Mouse (Mus musculus) heart, postnatal 25 days (tissue): ENCODE data around the gene Sf1. TPM values are rescaled to one million over a fixed set of nuclear protein-coding genes. Genes with fewer than 3 reads are reported as not detected.
A peak's percentile ranks its signal among the peaks of the same experiment; 100 is the strongest.

ENCODE experiments used
- DNase-seq: peaks from one replicate; pipeline ENCODE4 v3.0.0; 2022; ENCODE audit warnings: low spot score
- intact Hi-C: fragments of 180-260 bp; cut with DNase I; formaldehyde crosslinking; loops from one replicate; pipeline ENCODE4 v1.15.1; 2025
- total RNA-seq, 2 experiments: library from RNA; stranded (reverse); gene quantifications; 2 replicates each; pipeline ENCODE4 v1.2.3; 2021

The Sf1 gene
- total RNA-seq, 2 experiments from 2014 or later: 76.1 to 88.8 TPM

DNA sequence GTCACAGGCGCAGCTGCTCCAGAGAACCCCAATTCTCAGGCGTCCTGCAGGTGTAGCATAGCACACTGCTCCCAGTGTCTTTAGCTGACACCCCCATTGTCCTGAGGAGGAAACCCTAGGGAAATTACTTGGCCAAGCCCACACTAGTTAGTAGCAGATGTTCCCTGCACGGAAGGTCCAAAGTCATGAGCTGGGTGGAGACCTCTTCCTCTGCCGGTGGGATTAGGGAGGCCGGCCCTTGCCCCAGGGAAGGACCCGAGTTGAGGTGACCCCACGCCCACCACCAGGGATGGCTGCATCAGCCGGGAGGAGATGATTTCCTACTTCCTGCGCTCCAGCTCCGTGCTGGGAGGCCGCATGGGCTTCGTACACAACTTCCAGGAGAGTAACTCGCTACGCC, 49.3 kb downstream of the Sf1 start:
- intact Hi-C loops: no loop called here
- DNase-seq: no peak

DNA sequence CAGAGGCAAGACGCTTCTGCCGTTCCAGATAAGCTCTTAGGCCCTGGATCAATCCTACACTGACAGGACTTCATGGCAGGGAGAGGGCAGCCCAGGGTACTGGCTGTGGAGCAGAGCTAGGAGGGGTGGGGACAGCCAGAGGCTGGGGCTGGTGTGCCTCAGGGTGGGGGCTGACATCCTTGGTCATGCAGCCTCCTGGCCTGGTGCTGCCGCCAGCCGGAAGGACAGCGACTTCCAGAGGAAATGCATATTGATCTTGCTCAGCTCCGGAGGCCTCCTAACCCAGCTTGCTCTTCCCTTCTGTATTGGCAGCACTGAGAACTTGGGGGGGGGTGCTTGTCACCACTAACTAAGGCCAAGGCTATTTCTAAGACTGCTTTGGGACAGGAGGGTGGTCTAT, 52.0 kb downstream of the Sf1 start:
- intact Hi-C loops: no loop called here

DNA sequence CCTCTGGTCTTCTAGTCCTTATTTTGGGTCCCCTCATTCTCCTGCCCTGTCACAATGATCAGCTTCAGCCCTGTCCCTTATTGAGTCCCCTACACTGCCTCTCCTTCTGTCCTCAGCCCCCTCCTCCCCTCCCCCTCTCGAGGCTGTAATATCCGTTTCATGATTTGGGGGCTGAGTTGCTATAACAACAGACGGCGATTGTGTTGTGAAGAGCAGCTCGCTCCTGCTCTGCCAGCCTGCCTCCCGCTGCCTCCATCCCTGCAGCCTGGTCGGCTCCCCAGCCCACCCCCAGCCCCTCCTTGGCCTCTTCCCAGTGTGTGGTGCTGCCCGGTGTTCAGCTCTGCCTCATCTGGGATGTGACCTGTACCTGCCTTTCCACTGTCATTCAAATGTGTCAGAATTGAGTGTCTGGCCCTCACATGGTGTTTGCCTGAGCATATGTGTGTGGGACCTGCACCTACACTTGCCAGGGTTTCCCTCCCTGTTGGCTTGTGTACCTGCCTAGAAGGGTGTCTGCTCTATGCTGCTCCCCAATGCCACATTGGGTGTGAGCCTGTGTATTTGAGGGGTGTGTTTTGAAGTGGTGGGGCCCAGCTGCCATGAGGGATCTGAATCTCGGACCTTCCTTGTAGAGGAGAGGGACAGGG, 52.8 kb downstream of the Sf1 start:
- intact Hi-C loops: no loop called here
- DNase-seq: no peak

More for the DNA sequence above, 52.0 kb downstream of the Sf1 start:
- no peak for DNase-seq

DNA sequence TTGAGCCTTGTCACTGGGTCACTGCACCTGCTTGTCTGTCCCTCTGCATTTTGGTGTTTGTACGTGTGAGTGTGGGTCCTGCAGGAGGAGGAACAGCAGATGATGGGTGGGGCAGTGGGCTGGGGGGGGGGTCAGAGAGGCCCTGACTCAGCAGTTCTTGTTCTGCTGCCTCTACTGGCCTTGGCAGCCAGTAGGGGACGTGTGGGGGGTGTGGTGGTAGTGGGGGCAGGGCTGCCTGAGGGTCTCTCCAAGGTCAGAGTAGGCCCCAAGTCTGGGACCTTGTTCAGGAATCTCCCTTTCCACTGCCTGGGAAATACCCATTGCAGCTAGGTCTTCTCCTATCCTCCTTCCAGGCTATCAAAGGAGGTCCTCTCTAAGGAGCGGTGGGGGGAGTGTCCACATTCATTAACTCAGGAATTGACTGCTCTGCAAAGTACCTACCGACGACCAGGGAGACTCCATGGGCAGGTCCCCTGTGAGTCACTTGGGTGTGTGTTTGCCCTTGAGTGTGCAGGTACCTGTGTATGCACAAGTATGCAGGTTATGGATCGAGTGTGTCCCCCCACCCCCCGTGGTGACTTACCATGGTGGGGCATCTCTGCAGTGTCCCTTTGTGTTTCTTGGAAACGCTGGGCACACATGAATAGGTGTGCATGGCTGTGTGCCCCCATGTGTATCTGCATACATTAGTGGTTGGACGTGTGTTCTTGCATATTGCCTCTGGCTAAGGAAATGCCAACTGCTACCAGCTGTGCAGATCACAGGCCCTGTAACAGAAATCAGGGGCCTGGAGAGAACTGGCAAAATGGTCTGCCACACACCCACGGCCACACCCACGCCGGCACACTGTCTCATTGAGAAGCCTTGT, 53.6 kb downstream of the Sf1 start:
- intact Hi-C loops: no loop called here
- DNase-seq: no peak

DNA sequence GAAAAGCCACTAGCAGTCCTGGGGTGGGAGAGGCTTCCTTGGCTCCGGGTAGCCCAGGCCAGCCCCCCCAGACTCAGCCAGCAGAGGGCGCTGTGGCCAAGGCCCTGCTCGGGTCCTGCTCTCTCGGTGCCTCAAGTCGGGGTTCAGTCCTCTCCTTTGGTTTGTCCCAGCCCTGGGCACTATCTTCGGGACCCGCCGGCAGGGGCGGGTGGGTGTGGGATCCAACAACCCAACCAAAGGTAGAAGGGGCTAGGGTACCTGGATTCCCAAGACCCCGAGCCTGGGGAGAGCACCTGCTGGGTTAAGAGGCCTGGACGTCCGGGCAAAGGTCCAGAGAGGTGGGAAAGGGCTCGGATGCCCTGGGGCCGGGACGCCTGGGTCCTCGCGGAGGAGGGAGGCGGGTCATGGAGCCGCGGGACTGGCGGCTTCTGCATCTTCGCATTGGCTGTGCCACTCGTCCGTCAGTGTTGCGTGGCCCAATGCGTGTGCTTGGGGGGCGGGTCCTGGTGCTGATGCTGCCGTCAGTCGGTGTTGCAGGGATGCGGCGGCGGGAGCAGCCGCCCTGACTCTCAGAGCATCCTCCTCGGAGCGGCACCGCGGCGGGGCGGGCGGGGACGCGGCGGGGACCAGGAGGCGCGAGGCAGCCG, 54.9 kb downstream of the Sf1 start, which contains the start of gene Nrxn2:
Nrxn2 (plus strand) TSS at position 499 of the 647 bp plus-strand sequence.
- intact Hi-C loops: no loop called here

DNA sequence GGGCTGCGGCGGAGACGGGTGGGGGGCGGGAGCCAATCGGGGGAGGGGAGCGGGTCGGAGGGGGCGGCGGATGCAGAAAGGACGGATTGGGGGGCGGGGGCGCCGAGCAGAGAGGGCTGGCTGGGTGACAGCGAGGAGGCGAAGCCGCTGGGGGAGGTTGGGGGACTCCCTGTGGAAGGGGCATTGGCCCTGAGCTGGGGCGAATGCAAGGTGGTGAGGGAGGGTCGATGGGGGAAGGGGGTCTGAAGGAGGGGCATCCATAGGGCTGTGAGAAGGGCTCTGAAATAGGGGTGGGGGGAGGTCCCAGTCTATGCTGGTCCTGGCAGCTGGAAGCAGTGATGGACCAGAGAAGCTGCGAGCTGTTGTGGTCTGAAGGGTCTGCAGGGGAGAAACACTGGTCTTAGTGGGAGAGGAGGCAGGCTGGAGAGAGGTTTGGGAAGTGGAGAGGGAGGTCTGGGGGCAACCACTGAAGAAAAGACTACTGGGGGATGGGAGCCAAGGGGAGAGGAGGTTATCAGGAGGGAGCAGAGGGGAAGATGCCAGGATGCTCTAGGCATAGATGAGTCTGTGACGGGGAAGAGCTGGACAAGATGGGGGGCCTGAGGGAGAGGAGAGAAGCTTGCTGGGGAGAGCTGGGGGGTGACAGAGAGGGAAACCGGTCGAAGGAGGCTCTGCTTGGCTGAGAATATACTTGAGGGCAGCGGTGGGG, 55.6 kb downstream of the Sf1 start:
- no peak for DNase-seq
- intact Hi-C loops: no loop called here

More for the DNA sequence above, 54.9 kb downstream of the Sf1 start, which contains the start of gene Nrxn2:
- DNase-seq: peak; percentile 69

DNA sequence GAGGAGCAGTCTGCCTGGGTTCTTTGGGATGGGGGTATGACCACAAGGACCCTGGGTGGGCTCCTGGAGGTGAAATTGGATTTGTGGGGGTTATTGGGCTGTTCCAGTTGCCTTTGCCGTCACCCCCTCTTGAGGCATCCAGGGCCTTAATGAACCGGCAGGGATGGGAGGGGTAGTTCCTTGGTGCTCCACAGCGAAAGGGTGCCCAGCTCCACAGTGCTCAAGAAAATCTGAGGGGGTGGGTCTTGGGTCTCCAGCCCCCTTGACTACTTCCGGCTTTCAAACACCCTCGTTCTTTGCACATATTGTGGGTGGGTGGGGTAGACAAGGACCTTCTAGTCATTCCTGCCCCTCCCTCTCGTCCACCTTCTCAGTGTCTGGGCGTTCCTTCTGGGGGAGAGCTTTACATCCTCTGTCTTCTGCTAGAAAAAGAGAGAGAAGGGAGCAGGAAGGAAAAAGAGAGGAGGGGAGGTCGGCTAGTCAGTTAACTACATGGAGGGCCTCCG, 56.4 kb downstream of the Sf1 start:
- intact Hi-C loops: loop anchor here (2.0 kb wide), 1 partner anchor 31 kb away; no protein-coding TSS in a partner anchor
- no peak for DNase-seq

DNA sequence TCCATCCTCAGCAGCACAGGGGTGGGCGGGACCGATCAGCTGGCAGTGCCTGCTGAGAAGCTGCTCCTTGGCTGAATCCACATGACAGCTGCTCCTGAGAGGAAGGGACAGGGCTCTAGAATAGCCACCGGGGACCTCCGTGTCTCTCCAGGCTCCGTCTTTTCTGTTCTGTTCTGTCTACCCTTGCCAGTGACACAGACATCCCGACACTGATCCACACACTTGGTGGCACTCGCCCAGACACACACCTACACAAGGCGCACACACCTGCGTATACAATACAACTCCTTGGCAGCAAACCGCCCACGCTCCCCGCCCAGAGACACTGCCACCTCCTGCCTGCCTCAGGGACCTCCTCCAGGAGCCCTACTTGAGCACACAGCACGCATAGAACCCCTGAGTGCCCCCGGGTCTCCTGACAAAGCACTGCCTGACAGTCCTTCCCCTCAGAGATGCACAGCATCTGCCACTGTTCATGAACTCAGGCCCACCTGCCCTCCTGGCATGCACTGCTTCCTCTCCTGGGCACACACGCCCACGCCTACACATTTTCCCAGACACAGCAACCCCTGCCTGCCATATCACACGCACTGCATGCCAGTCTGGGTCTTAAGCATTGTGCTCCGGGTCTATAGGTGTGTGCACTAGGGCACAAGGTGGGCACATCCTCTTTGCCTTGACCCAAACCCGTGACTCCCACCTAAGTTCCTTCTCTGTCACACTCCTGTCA, 57.2 kb downstream of the Sf1 start:
- DNase-seq: no peak
- intact Hi-C loops: loop anchor here (2.0 kb wide), 1 partner anchor 30 kb away; no protein-coding TSS in a partner anchor

DNA sequence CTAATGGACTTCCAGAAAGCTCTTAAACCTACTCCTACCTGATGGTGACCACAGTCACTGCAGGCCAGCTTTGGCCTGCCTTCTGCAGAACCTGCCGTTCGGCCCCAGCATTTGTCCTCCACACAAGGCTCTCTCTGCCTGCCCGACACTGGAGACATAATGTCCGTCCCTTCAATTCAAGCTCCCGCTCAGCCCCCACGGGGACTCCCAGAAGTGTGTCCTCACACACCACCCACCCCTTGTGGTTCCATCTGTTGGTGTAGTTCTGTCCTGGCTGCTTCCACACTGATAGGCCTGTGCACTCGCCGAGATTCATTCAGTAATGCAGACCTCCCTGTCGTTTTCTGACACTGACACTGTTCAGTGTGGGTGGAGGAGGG, 57.7 kb downstream of the Sf1 start:
- intact Hi-C loops: loop anchor here (2.0 kb wide), 1 partner anchor 30 kb away; no protein-coding TSS in a partner anchor
- DNase-seq: no peak

DNA sequence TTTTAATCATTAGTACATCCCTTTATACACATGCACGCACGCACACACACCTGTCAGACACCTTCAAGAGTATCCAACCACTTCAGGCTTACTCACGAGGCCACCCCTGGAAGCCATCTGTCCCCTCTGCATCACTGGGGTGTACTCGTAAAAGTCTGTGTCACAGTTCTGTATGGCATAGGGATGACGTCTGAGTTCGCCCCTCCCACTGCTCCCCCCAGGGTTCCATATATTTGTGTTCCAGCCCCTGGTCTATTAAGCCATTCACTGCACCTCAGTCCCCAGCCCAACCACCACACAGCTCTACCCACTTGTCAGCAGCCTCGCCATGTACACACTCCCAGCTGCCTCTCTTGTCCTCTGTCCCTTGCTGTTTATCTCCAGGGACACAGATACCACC, 58.5 kb downstream of the Sf1 start:
- no peak for DNase-seq
- intact Hi-C loops: no loop called here

DNA sequence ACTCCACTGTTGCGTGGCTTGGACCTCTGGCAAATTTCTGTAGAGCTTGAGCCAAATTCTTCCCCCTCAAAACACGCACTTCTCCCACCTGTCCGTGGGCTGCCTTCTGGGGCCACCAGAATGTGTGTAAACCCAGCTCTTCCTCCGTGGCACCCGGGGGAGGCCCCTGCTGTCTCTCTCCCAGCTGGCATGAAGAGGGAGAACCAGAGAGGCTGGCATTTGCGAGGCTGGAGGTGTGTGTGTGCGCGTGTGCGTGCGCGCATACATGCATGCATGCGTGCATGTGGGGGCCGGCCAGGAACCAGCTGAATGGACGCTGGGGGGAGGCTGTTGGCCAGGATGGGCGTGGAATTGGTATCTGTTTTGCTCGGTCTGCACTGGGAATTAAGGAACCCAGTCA, 59.8 kb downstream of the Sf1 start:
- intact Hi-C loops: no loop called here
- DNase-seq: no peak

DNA sequence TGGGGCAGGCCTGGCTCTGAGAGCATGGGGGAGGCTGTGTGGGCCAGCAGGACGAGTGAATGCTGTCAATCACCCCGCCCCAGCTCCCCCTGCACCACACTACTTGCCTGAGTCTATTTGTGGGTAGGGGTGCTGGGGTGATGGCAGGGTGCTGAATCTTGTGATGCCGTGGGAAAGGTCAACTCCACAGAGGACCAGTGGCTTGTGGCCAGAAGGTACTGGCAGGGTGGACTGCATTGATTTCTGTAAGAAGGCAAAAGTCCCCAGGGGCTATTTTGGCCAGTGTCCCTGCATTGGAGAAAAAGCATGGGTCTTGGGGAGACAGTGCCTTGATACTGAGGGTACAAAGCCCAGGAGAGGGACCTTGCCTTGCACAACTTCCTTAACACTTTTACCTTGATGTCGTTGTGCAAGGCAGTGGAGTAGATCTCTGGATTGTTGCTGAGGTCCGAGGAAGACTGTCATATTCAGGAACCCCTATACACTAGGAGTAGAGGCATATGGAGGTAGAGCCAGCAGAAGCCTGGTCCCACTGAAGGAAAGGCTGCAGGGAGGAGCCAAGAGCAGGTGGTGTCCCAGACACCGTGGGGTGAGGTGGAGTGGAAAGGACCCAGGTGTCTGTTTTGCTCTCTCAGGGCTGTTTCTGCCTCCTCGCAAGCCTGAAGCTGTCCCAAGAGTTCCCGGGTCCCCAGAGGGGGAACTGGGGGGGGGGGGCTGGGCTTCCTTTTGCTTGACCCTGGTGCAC, 60.8 kb downstream of the Sf1 start:
- intact Hi-C loops: no loop called here

DNA sequence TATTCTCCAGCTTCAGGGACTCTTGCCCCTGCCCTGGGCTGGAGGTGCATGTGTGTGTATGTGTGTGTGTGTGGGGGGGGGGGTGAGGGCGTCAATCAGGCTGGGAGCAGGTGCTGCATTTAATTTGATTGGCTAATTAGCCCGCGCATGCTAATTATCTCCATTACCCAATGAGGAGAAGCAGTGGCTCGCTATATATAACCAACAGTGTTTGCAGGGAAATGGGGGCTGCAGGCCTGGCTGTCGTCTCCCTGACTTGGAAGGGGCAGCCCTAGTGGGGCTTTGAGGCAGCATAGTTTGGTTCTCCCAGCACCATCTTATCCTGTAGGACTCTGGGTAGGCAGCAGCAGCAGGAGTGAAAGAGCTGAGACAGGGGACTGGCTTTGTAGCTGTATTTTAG, 62.1 kb downstream of the Sf1 start:
- intact Hi-C loops: no loop called here

More for the DNA sequence above, 60.8 kb downstream of the Sf1 start:
- no peak for DNase-seq

DNA sequence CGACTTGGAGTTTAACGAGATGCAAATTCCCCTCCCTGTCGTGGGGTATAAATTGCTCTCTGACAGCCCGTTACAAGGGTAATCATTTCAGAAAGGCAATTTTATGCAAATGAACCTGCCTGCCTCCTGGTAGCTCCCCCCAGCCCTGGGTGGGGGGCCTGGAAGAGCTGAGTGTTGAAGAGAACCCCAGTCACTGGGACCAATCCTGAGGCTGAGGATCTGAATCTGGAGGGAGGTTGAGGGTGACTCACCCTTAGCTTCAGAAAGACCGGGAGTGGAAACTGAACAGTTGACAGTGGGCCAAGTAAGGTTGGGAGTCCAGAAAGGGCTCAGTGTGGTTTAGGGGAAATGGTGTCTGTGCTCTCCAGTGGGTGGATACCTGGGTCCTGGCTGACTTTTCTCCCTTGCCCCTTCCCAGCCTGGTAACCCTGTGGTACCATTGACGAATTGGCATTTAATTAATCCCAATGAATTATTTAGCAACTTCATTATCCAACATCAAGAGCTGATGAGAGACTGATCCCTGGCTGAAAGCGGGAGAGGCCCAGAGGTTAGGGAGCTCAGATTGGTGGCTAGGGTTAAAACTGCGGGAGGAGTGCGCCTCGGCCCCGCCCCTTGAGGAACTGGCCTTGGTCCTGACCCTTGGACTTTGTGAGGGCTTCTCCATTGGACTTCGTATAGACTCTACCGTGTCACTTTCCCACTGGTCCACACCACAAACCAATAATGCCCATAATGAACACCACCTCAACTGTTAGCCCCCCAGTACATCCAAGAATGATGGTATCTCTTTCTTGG, 63.4 kb downstream of the Sf1 start:
- intact Hi-C loops: no loop called here
- DNase-seq: no peak

More for the DNA sequence above, 62.1 kb downstream of the Sf1 start:
- DNase-seq: no peak
